Mouse (Mus musculus) ES-E14 (cell line): ENCODE data around the gene Mms22l. TPM values are rescaled to one million over a fixed set of nuclear protein-coding genes. Genes with fewer than 3 reads are reported as not detected.

Source experiments
- DNase-seq: peaks from one replicate; pipeline ENCODE4 v3.0.0-alpha.2; 2013; ENCODE audit warnings: low read depth, low spot score
- H3K27ac ChIP-seq: 2 replicates; pipeline ENCODE4 v1.5.1; 2012; ENCODE audit warnings: low read depth, mild to moderate bottlenecking, low read length, moderate library complexity, mixed read lengths; ENCODE audit not compliant: poor library complexity, insufficient read depth, severe bottlenecking
- H3K36me3 ChIP-seq: 2 replicates; pipeline ENCODE4 v1.6.1; 2012; ENCODE audit warnings: mild to moderate bottlenecking, low read length, moderate library complexity, mixed read lengths; ENCODE audit not compliant: control insufficient read depth, poor library complexity, insufficient read depth, severe bottlenecking
- H3K4me1 ChIP-seq, 2 experiments: fragments of 150-350 bp in 1 of 2; sonication (generic) in 1 of 2; 2 replicates each; pipeline ENCODE4 v1.6.1; 2012; ENCODE audit warnings: low read length in 2 of 2, mild to moderate bottlenecking in 1 of 2, mixed read lengths in 1 of 2; ENCODE audit not compliant: control insufficient read depth in 2 of 2, insufficient read depth in 2 of 2, poor library complexity in 1 of 2
- H3K4me3 ChIP-seq, 2 experiments: fragments of 150-350 bp in 1 of 2; sonication (generic) in 1 of 2; 2 replicates each; pipeline ENCODE4 v1.5.1; 2012; ENCODE audit warnings: low read length in 2 of 2, low read depth in 1 of 2, mild to moderate bottlenecking in 1 of 2, mixed read lengths in 1 of 2; ENCODE audit not compliant: insufficient read depth in 1 of 2, poor library complexity in 1 of 2, severe bottlenecking in 1 of 2
- H3K9ac ChIP-seq: 2 replicates; pipeline ENCODE4 v1.6.1; 2012; ENCODE audit warnings: low read depth, mild to moderate bottlenecking, low read length, mixed read lengths; ENCODE audit not compliant: poor library complexity, insufficient read depth, severe bottlenecking
- H3K9me3 ChIP-seq: fragments of 150-350 bp; sonication (generic); 2 replicates; pipeline ENCODE4 v1.6.1; 2012; ENCODE audit warnings: low read depth, mild to moderate bottlenecking, low read length; ENCODE audit not compliant: control insufficient read depth, insufficient read depth
- CHD2 ChIP-seq: IDR thresholded peaks from 2 replicates; pipeline ENCODE4 v1.6.1; 2014; ENCODE audit warnings: mild to moderate bottlenecking, low read depth, low read length, inconsistent platforms
- HCFC1 ChIP-seq: IDR thresholded peaks from 2 replicates; pipeline ENCODE4 v1.6.1; 2012; ENCODE audit warnings: low read length, inconsistent platforms, borderline replicate concordance; ENCODE audit not compliant: insufficient read depth
- MAFK ChIP-seq: IDR thresholded peaks from 2 replicates; pipeline ENCODE4 v1.6.1; 2014; ENCODE audit warnings: mild to moderate bottlenecking, low read depth, low read length, inconsistent platforms; ENCODE audit not compliant: insufficient read depth
- ZC3H11A ChIP-seq: IDR thresholded peaks from 2 replicates; pipeline ENCODE4 v1.6.1; 2012; ENCODE audit warnings: low read depth, mild to moderate bottlenecking, inconsistent platforms, low read length, borderline replicate concordance
- ZNF384 ChIP-seq: IDR thresholded peaks from 2 replicates; pipeline ENCODE4 v1.6.1; 2012; ENCODE audit warnings: low read depth, low read length, inconsistent platforms
- in situ Hi-C, 2 experiments: fragments of 600-800 bp; cut with MboI; formaldehyde crosslinking; loops; one replicate each; pipeline ENCODE4 v1.15.1; 2025; ENCODE audit warnings: low sequenced_read_pairs in 2 of 2, inconsistent platforms in 1 of 2; ENCODE audit not compliant: unreplicated experiment in 2 of 2
- total RNA-seq: library from RNA; depleted of rRNA; stranded (reverse); fragments of 300-350 nt; gene quantifications from 2 replicates; pipeline ENCODE4 v1.2.3, GENCODE M21; 2012

Mms22l gene
- total RNA-seq, 1 experiment = 59.2 TPM

- Histone ChIP-seq H3K27ac (no peak overlapping the region), H3K4me1 (peaks cover 2 to 4% of the 10 kb centered on the region in 2 experiments; a peak in 2 of 4 replicates), H3K36me3 (peaks cover 9% of the 10 kb centered on the region), H3K9me3 (no peaks in the 10 kb centered on the region), H3K4me3 (no peak overlapping the region), H3K9ac (no peak overlapping the region)
- in situ Hi-C loops = no loop called here
- TF ChIP-seq CHD2 (no peak), ZC3H11A (no peak), MAFK (no peak), HCFC1 (no peak), ZNF384 (no peak)
- no peak for DNase-seq
These were observed 98.6 kb downstream of the Mms22l start for GRCm38 (mm10) chr4:24594824-24595223.

- Histone ChIP-seq H3K36me3 (peaks cover 17% of the 10 kb centered on the region), H3K4me1 (peaks cover 2 to 4% of the 10 kb centered on the region in 2 experiments; a peak in 2 of 4 replicates), H3K27ac (no peak overlapping the region), H3K9me3 (no peaks in the 10 kb centered on the region), H3K9ac (no peak overlapping the region), H3K4me3 (no peak overlapping the region)
- in situ Hi-C loops = no loop called here
- no peak for DNase-seq
- TF ChIP-seq ZC3H11A (no peak), CHD2 (no peak), HCFC1 (no peak), MAFK (no peak), ZNF384 (no peak)
These were observed 100.8 kb downstream of the Mms22l start for GRCm38 (mm10) chr4:24596942-24597611.

DNA sequence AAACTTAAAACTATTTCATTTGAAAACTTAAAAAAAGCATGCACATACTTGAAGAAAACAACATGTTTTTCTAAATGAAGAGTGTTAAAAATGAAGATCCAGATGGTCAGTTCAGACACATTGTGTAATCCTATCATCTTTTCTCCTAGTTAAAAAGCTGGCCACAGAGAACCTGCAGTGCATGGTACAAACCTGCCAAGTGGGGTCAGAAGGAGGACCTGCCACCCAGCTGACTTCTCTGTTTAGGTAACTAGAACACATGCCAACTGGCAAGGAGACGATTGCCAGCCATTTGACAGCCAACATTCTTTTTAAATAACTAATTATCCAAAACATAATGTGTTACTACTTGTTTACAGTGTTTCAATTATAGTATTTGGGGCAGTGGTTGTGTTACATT, 102.4 kb downstream of the Mms22l start:
- Histone ChIP-seq H3K36me3 (peaks cover 19% of the 10 kb centered on the region), H3K9me3 (no peaks in the 10 kb centered on the region), H3K4me3 (no peak overlapping the region), H3K4me1 (peaks cover 2 to 4% of the 10 kb centered on the region in 2 experiments; a peak in 2 of 4 replicates), H3K27ac (no peak overlapping the region), H3K9ac (no peak overlapping the region)
- TF ChIP-seq CHD2 (no peak), MAFK (no peak), ZC3H11A (no peak), HCFC1 (no peak), ZNF384 (no peak)
- in situ Hi-C loops = no loop called here
- DNase-seq = no peak

DNA sequence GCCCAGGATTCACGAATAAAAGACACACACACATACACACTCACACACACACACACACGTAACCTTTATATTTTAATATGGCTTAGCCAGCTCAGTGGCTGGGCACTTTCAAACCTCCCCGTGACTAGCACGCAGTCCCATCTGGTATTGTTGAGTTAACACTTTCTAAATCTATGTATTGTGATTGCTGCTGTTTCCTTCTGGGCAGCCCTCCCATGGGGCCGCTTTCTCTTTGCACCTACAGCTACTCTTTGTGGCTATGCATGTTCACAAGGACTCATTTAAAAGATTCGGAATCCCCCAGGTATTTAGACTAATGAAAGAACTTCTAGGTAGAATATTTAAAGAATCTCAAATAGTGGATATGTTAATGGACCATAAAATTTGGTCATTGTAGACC, 105.5 kb downstream of the Mms22l start:
- no peak for TF ChIP-seq HCFC1
- TF ChIP-seq ZNF384 = no peak
- no peak for TF ChIP-seq MAFK
- TF ChIP-seq CHD2 = no peak
- Histone ChIP-seq H3K9ac (no peak overlapping the region), H3K4me3 (no peak overlapping the region), H3K9me3 (no peaks in the 10 kb centered on the region), H3K4me1 (no peaks in the 10 kb centered on the region), H3K36me3 (peaks cover 19% of the 10 kb centered on the region), H3K27ac (no peak overlapping the region)
- in situ Hi-C loops = no loop called here
- DNase-seq = no peak

- Histone ChIP-seq H3K9me3 (no peaks in the 10 kb centered on the region), H3K4me1 (no peaks in the 10 kb centered on the region), H3K9ac (no peak overlapping the region), H3K4me3 (no peak overlapping the region), H3K27ac (no peak overlapping the region), H3K36me3 (no peaks in the 10 kb centered on the region)
- in situ Hi-C loops = no loop called here
- no peak for DNase-seq
- TF ChIP-seq ZNF384 = no peak
- TF ChIP-seq ZC3H11A = no peak
- no peak for TF ChIP-seq HCFC1
- no peak for TF ChIP-seq CHD2
- no peak for TF ChIP-seq MAFK
These were observed 112.8 kb downstream of the Mms22l start for GRCm38 (mm10) chr4:24609085-24609484.
